Mouse (Mus musculus): Measurements from ENCODE around the gene C1qtnf2. TPM values are rescaled to one million over a fixed set of nuclear protein-coding genes. Genes with fewer than 3 reads are reported as not detected.
A peak's percentile ranks its signal among the peaks of the same experiment; 100 is the strongest.

The C1qtnf2 gene
- polyA plus RNA-seq, 1 experiment from 2014 or later: 19.8 TPM

DNA sequence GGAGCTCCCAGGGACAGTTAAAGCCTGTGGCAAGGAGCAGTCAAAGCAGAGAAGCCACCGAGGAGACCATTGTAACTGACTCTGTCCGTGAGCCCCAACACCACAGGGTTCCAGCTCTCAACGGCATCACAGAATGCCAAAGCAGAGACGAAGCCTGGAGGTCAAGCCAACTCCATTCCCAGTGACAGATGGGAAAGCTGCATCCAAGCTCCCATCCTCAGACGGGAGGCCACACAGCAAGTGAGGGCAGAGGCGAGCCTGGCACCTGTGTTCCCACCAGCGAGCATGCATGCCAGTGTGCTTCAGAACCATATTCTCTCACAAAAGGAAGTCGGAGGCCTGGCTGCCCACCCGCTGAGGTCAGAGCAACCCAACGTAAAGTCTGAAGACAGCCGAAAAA, 43.6 kb downstream of the C1qtnf2 start:
- H3K4me3 ChIP-seq (replicated peaks): no peak overlapping the region
- H3K27ac ChIP-seq: no peak overlapping the region
- 88% methylated on average over 11 of the region's 11 CpGs for WGBS
- H3K9me3 ChIP-seq (replicated peaks): no peaks in the 10 kb centered on the region
- no peak overlapping the region for H3K4me2 ChIP-seq
- 0 out of 2 replicates have a peak, but pooled peaks cover 3% of the 10 kb centered on the region for H3K4me1 ChIP-seq
- ATAC-seq (replicated peaks; ENCODE audit: low FRiP score): no peak
- H3K36me3 ChIP-seq: no peaks in the 10 kb centered on the region
- no peak overlapping the region for H3K9ac ChIP-seq
- H3K27me3 ChIP-seq: no peaks in the 10 kb centered on the region

DNA sequence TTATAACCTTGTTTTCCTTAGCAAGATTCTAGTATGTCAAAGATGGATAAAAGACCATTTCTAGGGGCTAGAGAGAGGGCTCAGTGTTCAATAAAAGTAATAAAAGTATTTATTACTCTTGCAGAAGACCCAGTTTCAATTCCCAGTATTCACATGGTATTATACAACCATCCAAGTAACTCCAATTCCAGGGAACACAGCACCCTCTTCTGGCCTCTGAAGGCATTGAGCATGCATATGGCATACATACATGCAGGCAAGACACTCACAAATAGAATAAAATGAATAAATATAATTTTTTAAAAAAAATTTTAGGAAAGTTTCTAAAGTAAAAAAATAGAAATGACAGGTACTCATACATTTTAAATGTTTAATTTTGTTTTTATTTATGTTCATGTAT, 44.0 kb downstream of the C1qtnf2 start:
- H3K9ac ChIP-seq: no peak overlapping the region
- H3K27me3 ChIP-seq: no peaks in the 10 kb centered on the region
- no peak overlapping the region for H3K4me2 ChIP-seq
- no peak for ATAC-seq (replicated peaks; ENCODE audit: low FRiP score)
- H3K36me3 ChIP-seq: no peaks in the 10 kb centered on the region
- H3K9me3 ChIP-seq (replicated peaks): no peaks in the 10 kb centered on the region
- no peak overlapping the region for H3K4me3 ChIP-seq (replicated peaks)
- H3K27ac ChIP-seq: no peak overlapping the region
- 0 out of 2 replicates have a peak, but pooled peaks cover 3% of the 10 kb centered on the region for H3K4me1 ChIP-seq

DNA sequence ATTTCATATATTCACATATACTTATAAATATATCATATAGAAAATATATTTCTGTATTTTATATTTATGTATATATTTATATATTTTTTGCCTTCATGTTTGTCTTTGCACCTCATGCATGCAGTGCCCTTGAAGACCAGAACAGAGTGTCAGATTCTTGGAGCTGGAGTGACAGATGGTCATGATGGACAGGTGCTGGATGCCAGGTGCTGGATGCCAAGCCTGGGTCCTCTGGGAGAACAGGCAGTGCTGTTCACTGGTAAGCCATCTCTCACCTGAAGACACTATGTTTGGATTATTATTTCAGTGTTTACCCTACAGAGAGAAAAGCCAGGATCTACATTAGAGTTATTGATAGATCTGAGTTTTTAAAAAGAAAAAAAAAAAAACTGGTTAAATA, 44.7 kb downstream of the C1qtnf2 start:
- Histone ChIP-seq H3K27ac (no peak overlapping the region), H3K4me3 (replicated peaks) (no peak overlapping the region), H3K9ac (no peak overlapping the region), H3K4me1 (0 out of 2 replicates have a peak, but pooled peaks cover 3% of the 10 kb centered on the region), H3K4me2 (no peak overlapping the region), H3K27me3 (no peaks in the 10 kb centered on the region), H3K9me3 (replicated peaks) (no peaks in the 10 kb centered on the region), H3K36me3 (no peaks in the 10 kb centered on the region)
- ATAC-seq (replicated peaks; ENCODE audit: low FRiP score): no peak

- Histone ChIP-seq H3K27ac (no peak overlapping the region), H3K9ac (no peak overlapping the region), H3K36me3 (no peaks in the 10 kb centered on the region), H3K9me3 (replicated peaks) (no peaks in the 10 kb centered on the region), H3K4me1 (peaks cover 4% of the 10 kb centered on the region; the same call in 1 of the 2 replicates), H3K4me2 (no peak overlapping the region), H3K4me3 (replicated peaks) (no peak overlapping the region), H3K27me3 (no peaks in the 10 kb centered on the region)
- ATAC-seq (replicated peaks; ENCODE audit: low FRiP score): no peak
- WGBS: 82% methylated on average over 3 of the region's 3 CpGs
These were observed 46.4 kb downstream of the C1qtnf2 start for GRCm38 (mm10) chr11:43520521-43520920.

GRCm38 (mm10) chr11:43528078-43528682, 54.1 kb downstream of the C1qtnf2 start:
- Histone ChIP-seq H3K9ac (peak overlapping the region; percentile 89), H3K9me3 (replicated peaks) (no peaks in the 10 kb centered on the region), H3K27me3 (no peaks in the 10 kb centered on the region), H3K4me1 (peaks cover 33% of the 10 kb centered on the region), H3K4me3 (replicated peaks) (peak overlapping the region; percentile 87), H3K36me3 (peaks cover 18% of the 10 kb centered on the region), H3K27ac (peak overlapping the region; percentile 96), H3K4me2 (peak overlapping the region; percentile 84)
- ATAC-seq (replicated peaks; ENCODE audit: low FRiP score): peak; percentile 31
- under 1% methylated on average over 25 of the region's 25 CpGs for WGBS

DNA sequence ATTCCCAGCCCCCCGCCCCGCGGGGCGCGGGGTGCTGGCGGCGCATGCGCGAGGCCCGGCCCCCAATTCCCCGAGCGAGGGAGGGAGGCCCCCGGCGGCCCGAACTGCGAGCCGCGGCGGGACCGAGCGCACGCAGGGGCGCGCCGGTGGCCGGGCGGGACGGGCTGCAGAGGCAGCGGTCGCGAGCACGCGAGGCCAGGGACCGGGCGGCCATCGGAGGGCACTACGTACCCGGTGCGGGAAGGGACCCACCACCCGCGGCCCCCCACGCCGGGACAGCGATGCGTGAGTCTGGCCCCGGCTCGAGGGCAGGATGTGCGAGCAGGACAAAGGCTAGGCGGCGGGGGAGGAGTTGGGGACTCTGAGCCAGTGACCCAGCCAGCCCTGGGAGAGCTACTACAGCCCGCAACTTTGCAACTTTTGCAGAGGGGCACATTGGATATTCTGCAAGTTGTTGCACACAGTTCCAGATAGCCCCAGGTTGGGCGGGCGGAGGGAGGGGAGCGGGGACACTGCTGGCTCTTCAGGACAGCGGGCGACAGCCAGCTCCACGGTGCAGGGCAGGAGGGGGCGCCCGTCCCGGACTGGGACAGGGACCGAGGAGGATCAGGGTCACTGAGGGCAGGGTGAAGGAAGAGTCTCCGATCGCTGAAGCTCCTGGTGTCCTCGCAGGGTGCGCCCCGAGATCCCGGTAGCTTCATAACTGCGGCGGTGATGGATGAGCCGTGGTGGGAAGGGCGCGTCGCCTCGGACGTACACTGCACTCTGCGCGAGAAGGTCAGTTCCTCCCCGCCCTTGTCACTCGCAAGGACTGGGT, 54.8 kb downstream of the C1qtnf2 start, which contains the start of gene Ccnjl:
TSS of gene Ccnjl (plus strand) at position 102 of the 817 bp plus-strand sequence.
- Histone ChIP-seq H3K9me3 (replicated peaks) (no peaks in the 10 kb centered on the region), H3K36me3 (peaks cover 26% of the 10 kb centered on the region), H3K4me2 (peak within 1 kb of the TSS; percentile 84), H3K27me3 (no peaks in the 10 kb centered on the region), H3K9ac (peak within 1 kb of the TSS; percentile 89), H3K27ac (peak within 1 kb of the TSS; percentile 96), H3K4me3 (replicated peaks) (peak within 1 kb of the TSS; percentile 87), H3K4me1 (peaks cover 39% of the 10 kb centered on the region)
- under 1% methylated on average over 76 of the region's 79 CpGs for WGBS
- ATAC-seq (replicated peaks; ENCODE audit: low FRiP score): peak; percentile 86

GRCm38 (mm10) chr11:43530043-43530442, 56.0 kb downstream of the C1qtnf2 start:
- H3K4me2 ChIP-seq: peak overlapping the region; percentile 84
- peak overlapping the region; percentile 87 for H3K4me3 ChIP-seq (replicated peaks)
- H3K27ac ChIP-seq: peak overlapping the region; percentile 77
- H3K9ac ChIP-seq: no peak overlapping the region
- 8% methylated on average over 3 of the region's 3 CpGs for WGBS
- H3K4me1 ChIP-seq: peaks cover 43% of the 10 kb centered on the region
- H3K36me3 ChIP-seq: peaks cover 37% of the 10 kb centered on the region
- 0 out of 2 replicates have a peak, but pooled peaks have one; percentile 26 for ATAC-seq (replicated peaks; ENCODE audit: low FRiP score)
- H3K9me3 ChIP-seq (replicated peaks): no peaks in the 10 kb centered on the region
- H3K27me3 ChIP-seq: no peaks in the 10 kb centered on the region

DNA sequence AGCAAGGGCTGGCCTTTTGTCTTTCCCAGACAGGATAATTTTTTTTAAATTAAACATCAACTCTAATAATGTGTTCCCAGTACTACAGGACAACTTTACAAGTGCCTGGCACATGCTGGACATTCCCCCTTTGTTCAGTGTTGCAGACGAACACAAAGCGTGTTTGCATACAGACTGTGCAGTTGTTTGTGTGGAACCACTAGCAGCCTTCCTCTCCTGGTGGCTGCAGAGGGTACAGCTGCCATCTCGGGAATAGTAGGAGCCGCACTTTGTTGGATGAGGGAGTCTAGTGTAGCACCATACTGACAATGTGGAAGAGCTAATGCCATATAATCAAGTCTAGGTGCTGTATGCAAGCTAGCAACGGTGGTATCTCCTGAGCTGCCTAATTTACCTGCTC, 57.5 kb downstream of the C1qtnf2 start:
- H3K27me3 ChIP-seq: no peaks in the 10 kb centered on the region
- ATAC-seq (replicated peaks; ENCODE audit: low FRiP score): no peak
- H3K4me1 ChIP-seq: peaks cover 52% of the 10 kb centered on the region
- H3K9ac ChIP-seq: no peak overlapping the region
- no peak overlapping the region for H3K27ac ChIP-seq
- no peak overlapping the region for H3K4me3 ChIP-seq (replicated peaks)
- peak overlapping the region; percentile 84 for H3K4me2 ChIP-seq
- H3K9me3 ChIP-seq (replicated peaks): no peaks in the 10 kb centered on the region
- H3K36me3 ChIP-seq: peaks cover 47% of the 10 kb centered on the region
- 71% methylated on average over 5 of the region's 5 CpGs for WGBS

DNA sequence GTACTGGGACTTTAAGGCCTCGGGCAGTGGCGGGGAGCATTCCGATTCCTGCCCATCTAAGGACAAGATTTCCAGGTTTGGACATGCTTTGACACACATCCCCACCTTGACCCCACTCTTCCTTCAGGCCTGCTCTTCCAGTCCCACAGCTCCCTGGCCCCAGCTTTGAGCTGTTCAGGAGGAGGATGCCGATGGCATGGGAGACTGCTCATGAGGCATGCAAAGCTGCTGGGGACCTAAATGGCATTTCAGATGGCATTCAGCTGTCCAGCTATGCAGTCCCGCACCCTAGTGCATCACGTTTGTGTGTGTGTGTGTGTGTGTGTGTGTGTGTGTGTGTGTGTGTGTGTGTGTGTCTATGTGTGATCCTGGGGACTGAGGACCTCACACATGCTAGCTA, 63.0 kb downstream of the C1qtnf2 start:
- 52% methylated on average over 6 of the region's 6 CpGs for WGBS
- peak; percentile 75 for ATAC-seq (replicated peaks; ENCODE audit: low FRiP score)
- Histone ChIP-seq H3K27ac (peak overlapping the region; percentile 70), H3K9ac (no peak overlapping the region), H3K27me3 (no peaks in the 10 kb centered on the region), H3K4me2 (no peak overlapping the region), H3K36me3 (peaks cover 60% of the 10 kb centered on the region), H3K4me1 (peaks cover 64% of the 10 kb centered on the region), H3K4me3 (replicated peaks) (no peak overlapping the region), H3K9me3 (replicated peaks) (no peaks in the 10 kb centered on the region)

- ATAC-seq (replicated peaks; ENCODE audit: low FRiP score): peak; percentile 79
- H3K36me3 ChIP-seq: peaks cover 50% of the 10 kb centered on the region
- H3K4me2 ChIP-seq: no peak overlapping the region
- 25% methylated on average over 6 of the region's 6 CpGs for WGBS
- no peak overlapping the region for H3K9ac ChIP-seq
- no peak overlapping the region for H3K4me3 ChIP-seq (replicated peaks)
- H3K27me3 ChIP-seq: no peaks in the 10 kb centered on the region
- peaks cover 55% of the 10 kb centered on the region for H3K4me1 ChIP-seq
- H3K9me3 ChIP-seq (replicated peaks): no peaks in the 10 kb centered on the region
- peak overlapping the region; percentile 42; the same call in 1 of the 2 replicates for H3K27ac ChIP-seq
These were observed 65.8 kb downstream of the C1qtnf2 start for GRCm38 (mm10) chr11:43539863-43540262.
